Mouse (Mus musculus): ENCODE measurements around the gene Lurap1.

DNA sequence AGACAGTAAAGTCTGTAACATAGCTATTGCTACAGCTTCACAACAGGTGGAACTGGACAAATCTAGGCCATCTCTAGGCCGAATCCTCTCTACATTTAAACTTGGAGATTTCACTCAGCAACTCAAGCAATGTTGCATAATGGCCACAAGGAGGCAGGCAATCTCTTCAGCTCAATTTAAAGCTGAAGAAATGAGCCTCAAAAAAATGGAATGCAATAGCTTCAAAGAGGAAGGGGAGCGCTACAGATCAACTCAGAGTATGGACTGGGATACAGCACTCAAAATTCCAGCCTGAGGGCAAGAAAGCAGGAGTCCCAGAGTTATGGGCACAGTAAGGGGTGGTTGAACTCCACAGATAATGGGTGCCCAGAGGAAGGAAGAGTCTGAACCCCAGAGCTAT, 16.1 kb downstream of the Lurap1 start:
- no peak for TF ChIP-seq USF1 (IDR thresholded peaks at IDR 0.05; ENCODE audit: low read depth)
- no peak for TF ChIP-seq MYOG (IDR thresholded peaks at IDR 0.05; ENCODE audit: control insufficient read depth, extremely low read depth, insufficient read length)
